Mouse (Mus musculus) MEL (cell line): ENCODE data around the gene Atg7. TPM values are rescaled to one million over a fixed set of nuclear protein-coding genes. Genes with fewer than 3 reads are reported as not detected.
A peak's percentile ranks its signal among the peaks of the same experiment; 100 is the strongest.

Experiments used
- DNase-seq: peaks from one replicate; pipeline ENCODE4 v3.0.0; 2011; ENCODE audit warnings: low read depth, low spot score
- H3K27ac ChIP-seq: 2 replicates; pipeline ENCODE4 v1.5.1; 2012; ENCODE audit warnings: low read depth, mild to moderate bottlenecking, control low read depth, low read length, moderate library complexity; ENCODE audit not compliant: control insufficient read depth
- H3K27me3 ChIP-seq, 2 experiments: fragments of 150-350 bp in 1 of 2; sonication (generic) in 1 of 2; 2 replicates each; pipeline ENCODE4 v1.6.1; 2012; ENCODE audit warnings: low read length in 2 of 2, mild to moderate bottlenecking in 2 of 2, improper control_type of control experiment in 1 of 2, moderate library complexity in 1 of 2; ENCODE audit not compliant: insufficient read depth in 2 of 2, control insufficient read depth in 1 of 2
- H3K36me3 ChIP-seq, 2 experiments: 2 replicates each; pipeline ENCODE4 v1.6.1; 2012 to 2014; ENCODE audit warnings: low read length in 2 of 2, improper control_type of control experiment in 1 of 2, inconsistent platforms in 1 of 2, mild to moderate bottlenecking in 1 of 2; ENCODE audit not compliant: insufficient read depth in 2 of 2, control insufficient read depth in 1 of 2
- H3K4me1 ChIP-seq, 2 experiments: fragments of 150-350 bp in 1 of 2; sonication (generic) in 1 of 2; 2 replicates each; pipeline ENCODE4 v1.6.1; 2012; ENCODE audit warnings: low read length in 2 of 2, improper control_type of control experiment in 1 of 2, mild to moderate bottlenecking in 1 of 2; ENCODE audit not compliant: insufficient read depth in 2 of 2, control insufficient read depth in 1 of 2
- H3K4me3 ChIP-seq, 2 experiments: fragments of 150-350 bp in 1 of 2; sonication (generic) in 1 of 2; 2 replicates each; pipeline ENCODE4 v1.5.1; 2012; ENCODE audit warnings: low read depth in 2 of 2, low read length in 2 of 2, mild to moderate bottlenecking in 2 of 2, moderate library complexity in 2 of 2, control low read depth in 1 of 2, improper control_type of control experiment in 1 of 2; ENCODE audit not compliant: control insufficient read depth in 1 of 2, insufficient read depth in 1 of 2
- H3K79me2 ChIP-seq: 2 replicates; pipeline ENCODE4 v1.6.1; 2012; ENCODE audit warnings: mild to moderate bottlenecking, low read length, moderate library complexity; ENCODE audit not compliant: control insufficient read depth, poor library complexity, insufficient read depth
- H3K9ac ChIP-seq: 2 replicates; pipeline ENCODE4 v1.6.1; 2012; ENCODE audit warnings: low read depth, mild to moderate bottlenecking, control low read depth, low read length, moderate library complexity; ENCODE audit not compliant: control insufficient read depth, poor library complexity, severe bottlenecking
- H3K9me3 ChIP-seq: fragments of 150-350 bp; sonication (generic); replicated peaks from 2 replicates; pipeline ENCODE4 v1.6.1; 2012; ENCODE audit warnings: mild to moderate bottlenecking, low read length, improper control_type of control experiment, moderate library complexity; ENCODE audit not compliant: insufficient read depth
- BHLHE40 ChIP-seq: IDR thresholded peaks from 2 replicates; pipeline ENCODE4 v1.6.1; 2012; ENCODE audit warnings: low read depth, mild to moderate bottlenecking, inconsistent platforms, low read length, improper control_type of control experiment, borderline replicate concordance
- CHD1 ChIP-seq: IDR thresholded peaks from 2 replicates; pipeline ENCODE4 v1.6.1; 2012; ENCODE audit warnings: low read depth, mild to moderate bottlenecking, inconsistent platforms, low read length, improper control_type of control experiment
- EP300 ChIP-seq, 2 experiments: IDR thresholded peaks; 2 replicates each; pipeline ENCODE4 v1.6.1; 2011; ENCODE audit warnings: improper control_type of control experiment in 2 of 2, low read length in 2 of 2, low read depth in 1 of 2, mild to moderate bottlenecking in 1 of 2
- GABPA ChIP-seq: IDR thresholded peaks from 2 replicates; pipeline ENCODE4 v1.6.1; 2012; ENCODE audit warnings: low read depth, mild to moderate bottlenecking, inconsistent platforms, low read length, improper control_type of control experiment, moderate library complexity
- GATA1 ChIP-seq: IDR thresholded peaks from 2 replicates; pipeline ENCODE4 v1.6.1; 2011; ENCODE audit warnings: low read depth, low read length, improper control_type of control experiment
- JUND ChIP-seq: IDR thresholded peaks from 2 replicates; pipeline ENCODE4 v1.6.1; 2011; ENCODE audit warnings: low read depth, mild to moderate bottlenecking, improper control_type of control experiment, low read length
- MAFK ChIP-seq: IDR thresholded peaks from 2 replicates; pipeline ENCODE4 v1.6.1; 2011; ENCODE audit warnings: low read depth, mild to moderate bottlenecking, low read length, improper control_type of control experiment, borderline replicate concordance
- MAX ChIP-seq: IDR thresholded peaks from 2 replicates; pipeline ENCODE4 v1.6.1; 2011; ENCODE audit warnings: low read length, improper control_type of control experiment
- MAZ ChIP-seq: IDR thresholded peaks from 2 replicates; pipeline ENCODE4 v1.6.1; 2012; ENCODE audit warnings: low read depth, mild to moderate bottlenecking, inconsistent platforms, low read length, improper control_type of control experiment
- NELFE ChIP-seq: IDR thresholded peaks from 2 replicates; pipeline ENCODE4 v1.6.1; 2011; ENCODE audit warnings: low read depth, low read length, improper control_type of control experiment
- NRF1 ChIP-seq: IDR thresholded peaks from 2 replicates; pipeline ENCODE4 v1.6.1; 2014; ENCODE audit warnings: low read depth, mild to moderate bottlenecking, inconsistent platforms, low read length, improper control_type of control experiment, moderate library complexity; ENCODE audit not compliant: poor library complexity, insufficient read depth, severe bottlenecking
- POLR2AphosphoS5 ChIP-seq: IDR thresholded peaks from 2 replicates; pipeline ENCODE4 v1.6.1; 2012; ENCODE audit warnings: low read depth, borderline replicate concordance, mild to moderate bottlenecking, inconsistent platforms, low read length, moderate library complexity, mixed read lengths
- RCOR1 ChIP-seq: IDR thresholded peaks from 2 replicates; pipeline ENCODE4 v1.6.1; 2012; ENCODE audit warnings: low read depth, mild to moderate bottlenecking, inconsistent platforms, low read length, improper control_type of control experiment
- SIN3A ChIP-seq: IDR thresholded peaks from 2 replicates; pipeline ENCODE4 v1.6.1; 2012; ENCODE audit warnings: low read length, improper control_type of control experiment, inconsistent platforms
- SMC3 ChIP-seq: IDR thresholded peaks from 2 replicates; pipeline ENCODE4 v1.6.1; 2011; ENCODE audit warnings: low read depth, low read length, improper control_type of control experiment
- UBTF ChIP-seq: IDR thresholded peaks from 2 replicates; pipeline ENCODE4 v1.6.1; 2012; ENCODE audit warnings: low read depth, mild to moderate bottlenecking, inconsistent platforms, low read length, improper control_type of control experiment, moderate library complexity, borderline replicate concordance; ENCODE audit not compliant: insufficient read depth
- USF1 ChIP-seq: IDR thresholded peaks from 2 replicates; pipeline ENCODE4 v1.6.1; 2014; ENCODE audit warnings: low read depth, mild to moderate bottlenecking, inconsistent platforms, low read length, improper control_type of control experiment, moderate library complexity
- USF2 ChIP-seq, 2 experiments: IDR thresholded peaks; 2 replicates each; pipeline ENCODE4 v1.6.1; 2011 to 2012; ENCODE audit warnings: improper control_type of control experiment in 2 of 2, low read length in 2 of 2, borderline replicate concordance in 1 of 2, inconsistent platforms in 1 of 2, low read depth in 1 of 2, mild to moderate bottlenecking in 1 of 2; ENCODE audit not compliant: insufficient read depth in 1 of 2
- ZC3H11A ChIP-seq: IDR thresholded peaks from 2 replicates; pipeline ENCODE4 v1.6.1; 2012; ENCODE audit warnings: low read depth, mild to moderate bottlenecking, inconsistent platforms, low read length, improper control_type of control experiment
- ZKSCAN1 ChIP-seq: IDR thresholded peaks from 2 replicates; pipeline ENCODE4 v1.6.1; 2012; ENCODE audit warnings: low read depth, mild to moderate bottlenecking, inconsistent platforms, low read length, improper control_type of control experiment, moderate library complexity
- ZMIZ1 ChIP-seq: IDR thresholded peaks from 2 replicates; pipeline ENCODE4 v1.6.1; 2012; ENCODE audit warnings: low read depth, mild to moderate bottlenecking, inconsistent platforms, low read length, improper control_type of control experiment, moderate library complexity
- polyA plus RNA-seq, 2 experiments: library from polyadenylated mRNA; stranded (reverse) in 1 of 2; unstranded in 1 of 2; fragments of >175 nt in 1 of 2; fragments of >200 nt in 1 of 2; gene quantifications; 2 replicates each; pipeline versions ENCODE4 v1.2.1 to v1.2.4; 2012; ENCODE audit warnings: low replicate concordance in 2 of 2, low read depth in 1 of 2; ENCODE audit not compliant: insufficient read length in 2 of 2, insufficient read depth in 1 of 2, missing spikeins in 1 of 2
- total RNA-seq: library from RNA; depleted of rRNA; stranded (reverse); fragments of 300-350 nt; gene quantifications from 2 replicates; pipeline ENCODE4 v1.2.3, GENCODE M21; 2012

Atg7 gene
- total and polyA plus RNA-seq, 3 experiments, result 14.6 TPM; not detected in 1

DNA sequence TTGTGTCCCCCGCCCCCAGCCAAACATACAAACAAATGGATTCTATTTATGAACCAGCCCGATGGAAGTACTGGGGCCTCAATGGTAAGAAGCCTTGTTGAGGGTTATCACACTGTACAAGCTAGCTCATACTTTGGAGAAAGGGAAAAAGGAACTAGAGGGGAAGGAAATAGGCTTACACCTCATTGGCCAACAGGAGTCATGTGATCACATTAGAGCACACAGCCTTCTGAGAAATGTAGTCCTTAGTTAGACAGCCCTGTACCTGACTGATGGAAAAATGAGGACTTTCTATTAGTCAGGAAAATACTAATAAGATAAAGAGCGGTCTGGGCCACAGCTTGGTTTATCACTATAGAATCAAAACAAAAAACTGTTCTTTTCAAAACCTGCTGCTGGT lies 188.9 kb downstream of the Atg7 start (continued):
- TF ChIP-seq NRF1 (no peak), CHD1 (no peak), SMC3 (no peak), SIN3A (peak; percentile 23; the same call in 1 of the 2 replicates), ZKSCAN1 (no peak)

GRCm38 (mm10) chr6:114833058-114833685 lies 190.3 kb downstream of the Atg7 start:
- Histone ChIP-seq H3K9ac (no peak overlapping the region), H3K27ac (no peak overlapping the region), H3K9me3 (no peaks in the 10 kb centered on the region), H3K36me3 (peaks cover 0 to 11% of the 10 kb centered on the region in 2 experiments; a peak in 2 of 4 replicates), H3K79me2 (no peaks in the 10 kb centered on the region), H3K4me1 (peaks cover 0 to 6% of the 10 kb centered on the region in 2 experiments; a peak in 3 of 4 replicates), H3K27me3 (no peaks in the 10 kb centered on the region), H3K4me3 (no peak overlapping the region)
- DNase-seq, result no peak
- no peak for TF ChIP-seq RCOR1
- TF ChIP-seq ZMIZ1, result no peak
- TF ChIP-seq MAX, result no peak
- TF ChIP-seq MAZ, result no peak
- TF ChIP-seq USF1, result no peak
- TF ChIP-seq NELFE, result no peak
- no peak for TF ChIP-seq POLR2AphosphoS5
- TF ChIP-seq ZC3H11A, result no peak
- no peak for TF ChIP-seq SIN3A

DNA sequence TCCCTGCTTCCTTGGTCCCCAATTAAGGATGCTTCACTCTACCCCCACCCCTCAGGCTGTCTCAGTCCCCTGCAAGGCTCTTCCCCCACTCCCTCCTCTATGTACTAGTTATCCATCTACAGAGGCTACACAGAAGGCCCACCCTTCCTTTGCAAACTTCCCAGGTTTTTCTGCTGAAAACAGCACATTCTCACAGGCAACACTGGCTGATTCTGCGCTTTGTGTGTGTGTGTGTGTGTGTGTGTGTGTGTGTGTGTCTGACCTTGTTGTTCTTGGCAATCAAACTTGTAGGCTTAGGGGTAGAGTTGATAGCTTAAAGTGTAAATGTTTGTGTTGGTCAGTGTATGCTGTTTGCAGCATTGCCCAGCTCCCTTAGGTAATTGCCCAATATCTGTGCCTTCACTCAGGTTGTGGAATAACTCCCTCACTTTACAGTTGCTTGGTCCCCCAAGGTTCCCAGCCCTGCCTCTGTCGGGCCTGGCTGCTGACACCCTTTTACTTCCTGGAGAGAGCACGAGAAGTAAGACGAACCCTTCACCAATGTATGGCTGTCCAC lies 191.0 kb downstream of the Atg7 start:
- H3K4me3 ChIP-seq, result no peak overlapping the region

More for the DNA sequence above, 191.0 kb downstream of the Atg7 start:
- no peak overlapping the region for H3K9ac ChIP-seq
- no peak for DNase-seq
- H3K79me2 ChIP-seq, result no peaks in the 10 kb centered on the region
- H3K36me3 ChIP-seq, result peaks cover 0 to 11% of the 10 kb centered on the region in 2 experiments; a peak in 2 of 4 replicates
- H3K9me3 ChIP-seq, result no peaks in the 10 kb centered on the region
- H3K27ac ChIP-seq, result no peak overlapping the region
- peaks cover 0 to 6% of the 10 kb centered on the region in 2 experiments; a peak in 3 of 4 replicates for H3K4me1 ChIP-seq
- no peak for TF ChIP-seq UBTF
- no peak for TF ChIP-seq SMC3
- TF ChIP-seq GABPA, result no peak
- TF ChIP-seq USF1, result no peak
- no peak for TF ChIP-seq ZMIZ1
- no peak for TF ChIP-seq GATA1
- TF ChIP-seq MAFK, result no peak
- no peak for TF ChIP-seq RCOR1
- no peak for TF ChIP-seq BHLHE40
- no peak for TF ChIP-seq JUND
- no peak for TF ChIP-seq EP300 (IDR thresholded peaks at IDR 0.05; ENCODE audit: low read depth in 1 of 2, low read length in 2 of 2)
- no peak for TF ChIP-seq USF2 (IDR thresholded peaks at IDR 0.05; ENCODE audit: borderline replicate concordance in 1 of 2, insufficient read depth in 1 of 2, low read depth in 1 of 2, low read length in 2 of 2)
- no peak for TF ChIP-seq NRF1
- H3K27me3 ChIP-seq, result no peaks in the 10 kb centered on the region
